Mouse (Mus musculus) granulocyte monocyte progenitor cell, adult 5-6 weeks (primary cell): Measurements from ENCODE around the gene 2610008E11Rik. TPM values are rescaled to one million over a fixed set of nuclear protein-coding genes. Genes with fewer than 3 reads are reported as not detected.
"Not testable (repeated sequence)": the region's sequence is repeated elsewhere in the genome, so short reads cannot be mapped to it uniquely, and the experiment has no call there.

Experiments used
- ATAC-seq: replicated peaks from 2 replicates; pipeline ENCODE4 v1.8.0; 2016; ENCODE audit warnings: mild to moderate bottlenecking, moderate TSS enrichment, inconsistent platforms; ENCODE audit not compliant: poor library complexity, severe bottlenecking
- total RNA-seq, 2 experiments: library from RNA; stranded (forward) in 1 of 2; stranded (reverse) in 1 of 2; fragments of 200-712, 200-1000 nt in 1 of 2; fragments of >200 nt in 1 of 2; fragmentation: Nextera tagmentation in 1 of 2; gene quantifications; 2 replicates each; pipeline ENCODE4 v1.2.3; 2014 to 2017

2610008E11Rik gene
- 14.4 and 18.0 TPM in 2 replicates for total RNA-seq (2014; fragmentation: Nextera tagmentation)
- 13.9 and 18.0 TPM in 2 replicates for total RNA-seq (2017)

GRCm38 (mm10) chr10:79097161-79097754 is at the start of gene 2610008E11Rik:
TSS of gene 2610008E11Rik (minus strand) at chr10:79097600.
- ATAC-seq: peak; percentile 99

- peak; percentile 72 for ATAC-seq
Observed at GRCm38 (mm10) chr10:79116125-79116849, 18.9 kb upstream of the 2610008E11Rik start.

GRCm38 (mm10) chr10:79115085-79115484 is 17.7 kb upstream of the 2610008E11Rik start:
- ATAC-seq: no peak

GRCm38 (mm10) chr10:79110482-79110881 is 13.1 kb upstream of the 2610008E11Rik start:
- ATAC-seq: no peak

- no peak for ATAC-seq
Observed at GRCm38 (mm10) chr10:79109156-79109555, 11.8 kb upstream of the 2610008E11Rik start.

GRCm38 (mm10) chr10:79107531-79107930 is 10.1 kb upstream of the 2610008E11Rik start:
- no peak for ATAC-seq

- ATAC-seq: 0 out of 2 replicates have a peak, but pooled peaks have one; percentile 9
Observed at GRCm38 (mm10) chr10:79106325-79107282, 9.2 kb upstream of the 2610008E11Rik start.

GRCm38 (mm10) chr10:79096706-79097105 is 694 bp downstream of the 2610008E11Rik start:
- no peak for ATAC-seq

- no peak for ATAC-seq
Observed at GRCm38 (mm10) chr10:79091731-79092130, 5.7 kb downstream of the 2610008E11Rik start.

GRCm38 (mm10) chr10:79089000-79089399 is 8.4 kb downstream of the 2610008E11Rik start:
- ATAC-seq: no peak

- no peak for ATAC-seq
Observed at GRCm38 (mm10) chr10:79086577-79086976, 10.8 kb downstream of the 2610008E11Rik start.

GRCm38 (mm10) chr10:79057370-79057769 is 40.0 kb downstream of the 2610008E11Rik start:
- ATAC-seq: not testable (repeated sequence)

- not testable (repeated sequence) for ATAC-seq
Observed at GRCm38 (mm10) chr10:79042457-79042856, 54.9 kb downstream of the 2610008E11Rik start.

GRCm38 (mm10) chr10:79028441-79028840 is 69.0 kb downstream of the 2610008E11Rik start, which contains the start of gene Olfr57:
TSS of gene Olfr57 (plus strand) at chr10:79028741.
- ATAC-seq: no peak

Other genes with a start within 250 kb of the 2610008E11Rik start
- gene Olfr1356, start 245.4 kb downstream of the 2610008E11Rik start, total RNA-seq (2014; fragmentation: Nextera tagmentation): not detected in 2 replicates
- not detected in 2 replicates for gene Olfr1356, start 245.4 kb downstream of the 2610008E11Rik start, total RNA-seq (2017)
- not detected in 2 replicates for gene Olfr1355, start 222.1 kb downstream of the 2610008E11Rik start, total RNA-seq (2014; fragmentation: Nextera tagmentation)
- gene Olfr1355, start 222.1 kb downstream of the 2610008E11Rik start, total RNA-seq (2017): not detected in 2 replicates
- gene Olfr1354, start 184.4 kb downstream of the 2610008E11Rik start, total RNA-seq (2014; fragmentation: Nextera tagmentation): not detected in 2 replicates
- gene Olfr1354, start 184.4 kb downstream of the 2610008E11Rik start, total RNA-seq (2017): not detected in 2 replicates
- not detected in 2 replicates for gene Olfr8, start 147.0 kb downstream of the 2610008E11Rik start, total RNA-seq (2014; fragmentation: Nextera tagmentation)
- not detected in 2 replicates for gene Olfr8, start 147.0 kb downstream of the 2610008E11Rik start, total RNA-seq (2017)
- not detected in 2 replicates for gene Olfr1353, start 134.3 kb downstream of the 2610008E11Rik start, total RNA-seq (2014; fragmentation: Nextera tagmentation)
- not detected in 2 replicates for gene Olfr1353, start 134.3 kb downstream of the 2610008E11Rik start, total RNA-seq (2017)
- not detected in 2 replicates for gene Olfr1352, start 116.5 kb downstream of the 2610008E11Rik start, total RNA-seq (2014; fragmentation: Nextera tagmentation)
- gene Olfr1352, start 116.5 kb downstream of the 2610008E11Rik start, total RNA-seq (2017): not detected in 2 replicates
- not detected in 2 replicates for gene Olfr1351, start 85.1 kb downstream of the 2610008E11Rik start, total RNA-seq (2014; fragmentation: Nextera tagmentation)
- not detected in 2 replicates for gene Olfr1351, start 85.1 kb downstream of the 2610008E11Rik start, total RNA-seq (2017)
- gene Olfr57, start 68.9 kb downstream of the 2610008E11Rik start, total RNA-seq (2014; fragmentation: Nextera tagmentation): not detected in 2 replicates
- not detected in 2 replicates for gene Olfr57, start 68.9 kb downstream of the 2610008E11Rik start, total RNA-seq (2017)
- not detected in 2 replicates for gene Vmn2r80, start 51.2 kb upstream of the 2610008E11Rik start, total RNA-seq (2014; fragmentation: Nextera tagmentation)
- gene Vmn2r80, start 51.2 kb upstream of the 2610008E11Rik start, total RNA-seq (2017): not detected in 2 replicates
- gene Vmn2r81, start 150.1 kb upstream of the 2610008E11Rik start, total RNA-seq (2014; fragmentation: Nextera tagmentation): not detected in 2 replicates
- not detected in 2 replicates for gene Vmn2r81, start 150.1 kb upstream of the 2610008E11Rik start, total RNA-seq (2017)